Mouse (Mus musculus): ENCODE data around the gene Cdh18. TPM values are rescaled to one million over a fixed set of nuclear protein-coding genes. Genes with fewer than 3 reads are reported as not detected.
A peak's percentile ranks its signal among the peaks of the same experiment; 100 is the strongest.
"Not testable (repeated sequence)": the region's sequence is repeated elsewhere in the genome, so short reads cannot be mapped to it uniquely, and the experiment has no call there.

Cdh18 gene
- polyA plus RNA-seq, 1 experiment from 2014 or later = 3.0 TPM

GRCm38 (mm10) chr15:23104668-23105380 is 556.0 kb downstream of the Cdh18 start:
- H3K9me3 ChIP-seq (replicated peaks) = no peaks in the 10 kb centered on the region
- no peaks in the 10 kb centered on the region for H3K27me3 ChIP-seq
- no peak overlapping the region for H3K9ac ChIP-seq
- H3K4me2 ChIP-seq (replicated peaks) = no peak overlapping the region
- H3K27ac ChIP-seq = no peak overlapping the region
- no peak overlapping the region for H3K4me3 ChIP-seq
- no peak for ATAC-seq (ENCODE audit: low FRiP score)
- H3K4me1 ChIP-seq = no peaks in the 10 kb centered on the region
- 40% methylated on average over 5 of the region's 5 CpGs for WGBS
- H3K36me3 ChIP-seq = no peaks in the 10 kb centered on the region

- Histone ChIP-seq H3K36me3 (no peaks in the 10 kb centered on the region), H3K27ac (no peak overlapping the region), H3K4me2 (replicated peaks) (no peak overlapping the region), H3K9ac (no peak overlapping the region), H3K4me1 (0 out of 2 replicates have a peak, but pooled peaks cover 2% of the 10 kb centered on the region), H3K27me3 (no peaks in the 10 kb centered on the region), H3K4me3 (no peak overlapping the region), H3K9me3 (replicated peaks) (no peaks in the 10 kb centered on the region)
- WGBS = 55% methylated on average over 6 of the region's 6 CpGs
- peak; percentile 35; the same call in 1 of the 2 replicates for ATAC-seq (ENCODE audit: low FRiP score)
Observed at GRCm38 (mm10) chr15:23134950-23135715, 586.3 kb downstream of the Cdh18 start.

GRCm38 (mm10) chr15:23136971-23137370 is 588.1 kb downstream of the Cdh18 start:
- Histone ChIP-seq H3K4me1 (0 out of 2 replicates have a peak, but pooled peaks cover 2% of the 10 kb centered on the region), H3K27ac (no peak overlapping the region), H3K9ac (no peak overlapping the region), H3K4me3 (no peak overlapping the region), H3K36me3 (no peaks in the 10 kb centered on the region), H3K9me3 (replicated peaks) (no peaks in the 10 kb centered on the region), H3K27me3 (no peaks in the 10 kb centered on the region), H3K4me2 (replicated peaks) (no peak overlapping the region)
- no peak for ATAC-seq (ENCODE audit: low FRiP score)
- WGBS = 88% methylated on average over 3 of the region's 3 CpGs

- ATAC-seq (ENCODE audit: low FRiP score); H3K9me3 ChIP-seq (replicated peaks); H3K4me2 ChIP-seq (replicated peaks); H3K4me3 ChIP-seq; H3K27me3 ChIP-seq; H3K27ac ChIP-seq; H3K4me1 ChIP-seq; H3K9ac ChIP-seq; H3K36me3 ChIP-seq: not testable (repeated sequence)
- WGBS = 60% methylated on average over 1 of the region's 1 CpGs
Observed at GRCm38 (mm10) chr15:23142907-23143306, 594.1 kb downstream of the Cdh18 start.

GRCm38 (mm10) chr15:23155883-23156282 is 607.1 kb downstream of the Cdh18 start:
- Histone ChIP-seq H3K9me3 (replicated peaks) (no peaks in the 10 kb centered on the region), H3K9ac (no peak overlapping the region), H3K27ac (no peak overlapping the region), H3K27me3 (no peaks in the 10 kb centered on the region), H3K4me2 (replicated peaks) (no peak overlapping the region), H3K36me3 (no peaks in the 10 kb centered on the region), H3K4me3 (no peak overlapping the region), H3K4me1 (no peaks in the 10 kb centered on the region)
- no peak for ATAC-seq (ENCODE audit: low FRiP score)
- WGBS = 91% methylated on average over 2 of the region's 2 CpGs

GRCm38 (mm10) chr15:23164869-23165268 is 616.0 kb downstream of the Cdh18 start:
- H3K36me3 ChIP-seq = no peaks in the 10 kb centered on the region
- no peak overlapping the region for H3K4me3 ChIP-seq
- H3K9me3 ChIP-seq (replicated peaks) = no peaks in the 10 kb centered on the region
- H3K27ac ChIP-seq = no peak overlapping the region
- no peak overlapping the region for H3K4me2 ChIP-seq (replicated peaks)
- WGBS = 94% methylated on average over 4 of the region's 4 CpGs
- ATAC-seq (ENCODE audit: low FRiP score) = no peak
- H3K4me1 ChIP-seq = no peaks in the 10 kb centered on the region
- H3K9ac ChIP-seq = no peak overlapping the region
- no peaks in the 10 kb centered on the region for H3K27me3 ChIP-seq

GRCm38 (mm10) chr15:23174623-23175022 is 625.8 kb downstream of the Cdh18 start:
- ATAC-seq (ENCODE audit: low FRiP score) = no peak
- 70% methylated on average over 5 of the region's 5 CpGs for WGBS

GRCm38 (mm10) chr15:23212068-23212467 is 663.2 kb downstream of the Cdh18 start:
- no peak overlapping the region for H3K9ac ChIP-seq
- no peaks in the 10 kb centered on the region for H3K4me1 ChIP-seq
- 96% methylated on average over 3 of the region's 3 CpGs for WGBS
- no peak overlapping the region for H3K4me3 ChIP-seq
- no peaks in the 10 kb centered on the region for H3K27me3 ChIP-seq
- H3K27ac ChIP-seq = no peak overlapping the region
- no peaks in the 10 kb centered on the region for H3K36me3 ChIP-seq
- no peak overlapping the region for H3K4me2 ChIP-seq (replicated peaks)
- ATAC-seq (ENCODE audit: low FRiP score) = no peak
- H3K9me3 ChIP-seq (replicated peaks) = no peaks in the 10 kb centered on the region

More at GRCm38 (mm10) chr15:23174623-23175022, 625.8 kb downstream of the Cdh18 start:
- no peak overlapping the region for H3K27ac ChIP-seq
- H3K27me3 ChIP-seq = no peaks in the 10 kb centered on the region
- no peak overlapping the region for H3K9ac ChIP-seq
- H3K9me3 ChIP-seq (replicated peaks) = no peaks in the 10 kb centered on the region
- H3K4me3 ChIP-seq = no peak overlapping the region
- no peaks in the 10 kb centered on the region for H3K36me3 ChIP-seq
- H3K4me2 ChIP-seq (replicated peaks) = no peak overlapping the region
- no peaks in the 10 kb centered on the region for H3K4me1 ChIP-seq

GRCm38 (mm10) chr15:23230616-23231015 is 681.8 kb downstream of the Cdh18 start:
- Histone ChIP-seq H3K4me1 (no peaks in the 10 kb centered on the region), H3K36me3 (no peaks in the 10 kb centered on the region), H3K4me2 (replicated peaks) (no peak overlapping the region), H3K27me3 (no peaks in the 10 kb centered on the region), H3K9ac (no peak overlapping the region), H3K4me3 (no peak overlapping the region), H3K9me3 (replicated peaks) (no peaks in the 10 kb centered on the region), H3K27ac (no peak overlapping the region)
- ATAC-seq (ENCODE audit: low FRiP score) = no peak
- 75% methylated on average over 2 of the region's 2 CpGs for whole genome bisulfite sequencing

- no peak overlapping the region for H3K9ac ChIP-seq
- no peak for ATAC-seq (ENCODE audit: low FRiP score)
- no peaks in the 10 kb centered on the region for H3K9me3 ChIP-seq (replicated peaks)
- H3K27me3 ChIP-seq = no peaks in the 10 kb centered on the region
- no peak overlapping the region for H3K27ac ChIP-seq
- 62% methylated on average over 5 of the region's 5 CpGs for WGBS
- H3K4me1 ChIP-seq = no peaks in the 10 kb centered on the region
- no peaks in the 10 kb centered on the region for H3K36me3 ChIP-seq
- no peak overlapping the region for H3K4me2 ChIP-seq (replicated peaks)
- no peak overlapping the region for H3K4me3 ChIP-seq
Observed at GRCm38 (mm10) chr15:23257751-23258440, 709.1 kb downstream of the Cdh18 start.

- no peak overlapping the region for H3K4me3 ChIP-seq
- no peaks in the 10 kb centered on the region for H3K9me3 ChIP-seq (replicated peaks)
- 82% methylated on average over 4 of the region's 4 CpGs for WGBS
- no peak for ATAC-seq (ENCODE audit: low FRiP score)
- no peak overlapping the region for H3K9ac ChIP-seq
- no peak overlapping the region for H3K4me2 ChIP-seq (replicated peaks)
- H3K36me3 ChIP-seq = no peaks in the 10 kb centered on the region
- no peak overlapping the region for H3K27ac ChIP-seq
- H3K27me3 ChIP-seq = no peaks in the 10 kb centered on the region
- H3K4me1 ChIP-seq = no peaks in the 10 kb centered on the region
Observed at GRCm38 (mm10) chr15:23278421-23278820, 729.6 kb downstream of the Cdh18 start.

GRCm38 (mm10) chr15:23305018-23305417 is 756.2 kb downstream of the Cdh18 start:
- ATAC-seq (ENCODE audit: low FRiP score) = no peak
- H3K9me3 ChIP-seq (replicated peaks) = no peaks in the 10 kb centered on the region
- 61% methylated on average over 1 of the region's 1 CpGs for WGBS
- no peak overlapping the region for H3K4me3 ChIP-seq
- no peaks in the 10 kb centered on the region for H3K27me3 ChIP-seq
- H3K4me1 ChIP-seq = no peaks in the 10 kb centered on the region
- H3K9ac ChIP-seq = no peak overlapping the region
- H3K4me2 ChIP-seq (replicated peaks) = no peak overlapping the region
- H3K36me3 ChIP-seq = no peaks in the 10 kb centered on the region
- H3K27ac ChIP-seq = no peak overlapping the region
